Mouse (Mus musculus): Measurements from ENCODE around the gene Usp10. TPM values are rescaled to one million over a fixed set of nuclear protein-coding genes. Genes with fewer than 3 reads are reported as not detected.

Usp10 gene
- polyA plus RNA-seq, 1 experiment from 2014 or later: 68.0 TPM

DNA sequence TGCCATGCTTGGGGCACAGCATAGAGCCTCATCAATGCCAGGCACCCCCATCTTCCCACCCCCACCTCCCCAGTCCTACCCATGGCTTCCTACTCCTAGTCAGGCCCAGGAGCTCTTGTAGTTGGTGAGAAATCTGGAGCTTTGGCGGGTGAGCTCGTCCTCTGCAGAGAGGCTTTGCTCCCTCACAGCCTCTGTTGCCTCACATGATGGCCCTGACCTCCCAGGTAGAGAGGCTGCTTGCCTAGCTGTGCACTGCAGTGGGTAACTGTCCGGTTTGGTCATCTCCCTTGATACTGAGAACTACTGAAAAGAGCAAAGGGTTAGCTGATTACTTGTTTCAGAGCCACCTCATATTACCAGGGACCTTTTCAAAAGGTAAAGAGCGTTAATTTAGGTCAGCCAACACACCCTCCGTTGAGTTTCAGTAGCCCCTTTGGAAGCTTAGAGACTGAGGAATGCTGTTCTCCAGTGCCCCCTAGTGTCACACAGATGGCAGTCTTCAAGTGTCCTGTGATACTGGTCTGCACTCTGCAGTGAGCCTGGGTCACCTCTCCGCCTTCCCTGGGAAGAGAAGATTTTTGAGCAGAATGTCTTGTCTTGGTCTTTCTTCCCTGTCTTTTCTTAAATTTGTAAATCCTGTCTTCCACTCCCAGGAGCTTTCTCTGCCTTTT lies 17.4 kb downstream of the Usp10 start:
- Histone ChIP-seq H3K4me3 (ENCODE audit: control insufficient read depth in 1 of 2, insufficient read depth in 1 of 2, low read depth in 1 of 2, low read length in 2 of 2) (no peak overlapping the region), H3K4me1 (ENCODE audit: control insufficient read depth in 2 of 2, insufficient read depth in 2 of 2, low read length in 2 of 2) (peaks cover 12 to 35% of the 10 kb centered on the region in 2 experiments), H3K27ac (replicated peaks in 1 of 2; ENCODE audit: control insufficient read depth in 1 of 2, insufficient read depth in 1 of 2, low read depth in 2 of 2, low read length in 2 of 2) (no peak overlapping the region), H3K4me2 (ENCODE audit: low read length) (no peak overlapping the region), H3K9me3 (ENCODE audit: control insufficient read depth, low read length) (no peaks in the 10 kb centered on the region), H3K36me3 (ENCODE audit: control insufficient read depth, insufficient read depth, low read length) (peaks cover 9% of the 10 kb centered on the region), H3K27me3 (ENCODE audit: control insufficient read depth, insufficient read depth, low read length) (no peaks in the 10 kb centered on the region), H3K9ac (ENCODE audit: low read length) (no peak overlapping the region; the same call in 1 of the 2 replicates)
- 0 out of 2 replicates have a peak, but pooled peaks have one; percentile 44 for ATAC-seq (ENCODE audit: insufficient number of reproducible peaks, insufficient read depth, low FRiP score, low read depth)
- WGBS: 49% methylated on average over 6 of the region's 6 CpGs

DNA sequence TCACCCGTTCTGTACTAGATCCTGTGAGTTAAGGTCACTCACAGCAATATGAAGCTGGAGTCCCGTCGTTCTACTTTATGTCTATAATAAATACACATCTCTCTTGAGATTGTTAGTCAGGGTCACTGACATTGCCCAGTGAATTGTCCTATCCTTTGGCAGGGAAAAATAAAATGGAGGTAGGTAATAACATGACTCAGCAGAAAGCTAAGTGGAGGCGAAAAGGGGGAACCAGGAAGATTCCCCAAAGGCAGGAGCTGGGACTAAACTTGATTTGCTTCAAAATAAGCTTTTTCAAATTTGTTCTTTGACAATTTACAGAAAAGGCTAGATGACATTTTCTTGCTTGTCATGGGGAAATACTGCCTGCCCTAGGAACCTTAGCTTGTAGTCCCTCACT lies 21.2 kb downstream of the Usp10 start:
- peaks cover 28% of the 10 kb centered on the region for H3K36me3 ChIP-seq (ENCODE audit: control insufficient read depth, insufficient read depth, low read length)
- H3K4me1 ChIP-seq (ENCODE audit: control insufficient read depth in 2 of 2, insufficient read depth in 2 of 2, low read length in 2 of 2): peaks cover 19 to 35% of the 10 kb centered on the region in 2 experiments
- no peaks in the 10 kb centered on the region for H3K9me3 ChIP-seq (ENCODE audit: control insufficient read depth, low read length)
- WGBS: 44% methylated on average over 4 of the region's 4 CpGs
- no peaks in the 10 kb centered on the region for H3K27me3 ChIP-seq (ENCODE audit: control insufficient read depth, insufficient read depth, low read length)
- H3K9ac ChIP-seq (ENCODE audit: low read length): no peak overlapping the region
- ATAC-seq (ENCODE audit: insufficient number of reproducible peaks, insufficient read depth, low FRiP score, low read depth): no peak
- no peak overlapping the region for H3K4me3 ChIP-seq (ENCODE audit: control insufficient read depth in 1 of 2, insufficient read depth in 1 of 2, low read depth in 1 of 2, low read length in 2 of 2)
- peak overlapping the region; percentile 48 to 62; a peak in 3 of 4 replicates for H3K27ac ChIP-seq (replicated peaks in 1 of 2; ENCODE audit: control insufficient read depth in 1 of 2, insufficient read depth in 1 of 2, low read depth in 2 of 2, low read length in 2 of 2)
- H3K4me2 ChIP-seq (ENCODE audit: low read length): no peak overlapping the region

DNA sequence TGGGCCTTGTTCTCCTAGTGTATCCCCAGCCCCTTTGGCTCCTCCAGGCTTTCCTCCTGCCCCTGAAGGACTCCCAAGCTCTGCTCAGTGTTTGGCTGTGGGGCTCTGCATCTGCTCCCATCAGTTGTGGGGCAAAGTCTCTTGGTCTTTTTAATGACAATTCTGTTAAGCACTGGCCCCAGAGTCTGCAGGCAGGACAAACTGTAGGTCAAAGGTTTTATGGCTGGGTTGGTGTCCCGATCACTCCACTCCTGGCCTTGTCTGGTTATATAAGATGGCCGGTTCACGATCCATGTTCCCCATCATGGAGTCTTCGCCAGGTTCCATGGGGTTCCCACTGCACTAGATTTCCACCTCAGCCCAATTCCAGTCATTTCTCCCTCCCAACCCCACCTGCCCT lies 23.5 kb downstream of the Usp10 start:
- H3K4me3 ChIP-seq (ENCODE audit: control insufficient read depth in 1 of 2, insufficient read depth in 1 of 2, low read depth in 1 of 2, low read length in 2 of 2): no peak overlapping the region
- no peak for ATAC-seq (ENCODE audit: insufficient number of reproducible peaks, insufficient read depth, low FRiP score, low read depth)
- H3K9me3 ChIP-seq (ENCODE audit: control insufficient read depth, low read length): no peaks in the 10 kb centered on the region
- H3K36me3 ChIP-seq (ENCODE audit: control insufficient read depth, insufficient read depth, low read length): peaks cover 49% of the 10 kb centered on the region
- no peak overlapping the region for H3K4me2 ChIP-seq (ENCODE audit: low read length)
- H3K4me1 ChIP-seq (ENCODE audit: control insufficient read depth in 2 of 2, insufficient read depth in 2 of 2, low read length in 2 of 2): peaks cover 18 to 35% of the 10 kb centered on the region in 2 experiments
- no peak overlapping the region for H3K27ac ChIP-seq (replicated peaks in 1 of 2; ENCODE audit: control insufficient read depth in 1 of 2, insufficient read depth in 1 of 2, low read depth in 2 of 2, low read length in 2 of 2)
- 98% methylated on average over 4 of the region's 4 CpGs for WGBS
- H3K9ac ChIP-seq (ENCODE audit: low read length): no peak overlapping the region
- H3K27me3 ChIP-seq (ENCODE audit: control insufficient read depth, insufficient read depth, low read length): no peaks in the 10 kb centered on the region

DNA sequence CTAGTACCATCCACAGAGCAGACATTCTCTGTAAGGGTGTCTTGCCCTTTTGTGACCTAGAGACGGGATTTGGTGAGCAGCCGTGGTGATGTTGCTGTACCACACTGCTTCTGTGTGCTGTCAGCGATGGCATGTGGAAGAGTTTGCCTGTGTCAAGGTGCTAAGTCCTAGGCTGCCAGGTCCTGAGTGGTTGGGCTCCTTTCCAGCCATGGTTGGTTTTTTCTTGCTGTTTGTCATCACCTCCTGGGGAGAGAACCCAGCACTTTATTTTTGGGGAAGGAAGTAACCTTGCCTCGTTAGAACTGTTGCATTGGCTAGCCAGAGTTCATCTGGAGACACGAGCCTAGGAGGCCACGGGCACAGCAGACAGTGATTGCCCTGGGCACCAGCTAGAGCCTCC lies 25.4 kb downstream of the Usp10 start:
- H3K9me3 ChIP-seq (ENCODE audit: control insufficient read depth, low read length): no peaks in the 10 kb centered on the region
- H3K4me1 ChIP-seq (ENCODE audit: control insufficient read depth in 2 of 2, insufficient read depth in 2 of 2, low read length in 2 of 2): peaks cover 16 to 29% of the 10 kb centered on the region in 2 experiments
- H3K9ac ChIP-seq (ENCODE audit: low read length): no peak overlapping the region
- H3K4me3 ChIP-seq (ENCODE audit: control insufficient read depth in 1 of 2, insufficient read depth in 1 of 2, low read depth in 1 of 2, low read length in 2 of 2): no peak overlapping the region
- ATAC-seq (ENCODE audit: insufficient number of reproducible peaks, insufficient read depth, low FRiP score, low read depth): no peak
- peak overlapping the region in 1 of 2 experiments; percentile 57; a peak in 3 of 4 replicates for H3K27ac ChIP-seq (replicated peaks in 1 of 2; ENCODE audit: control insufficient read depth in 1 of 2, insufficient read depth in 1 of 2, low read depth in 2 of 2, low read length in 2 of 2)
- H3K27me3 ChIP-seq (ENCODE audit: control insufficient read depth, insufficient read depth, low read length): no peaks in the 10 kb centered on the region
- 19% methylated on average over 6 of the region's 6 CpGs for WGBS
- H3K36me3 ChIP-seq (ENCODE audit: control insufficient read depth, insufficient read depth, low read length): peaks cover 60% of the 10 kb centered on the region
- peak overlapping the region; percentile 34 for H3K4me2 ChIP-seq (ENCODE audit: low read length)

DNA sequence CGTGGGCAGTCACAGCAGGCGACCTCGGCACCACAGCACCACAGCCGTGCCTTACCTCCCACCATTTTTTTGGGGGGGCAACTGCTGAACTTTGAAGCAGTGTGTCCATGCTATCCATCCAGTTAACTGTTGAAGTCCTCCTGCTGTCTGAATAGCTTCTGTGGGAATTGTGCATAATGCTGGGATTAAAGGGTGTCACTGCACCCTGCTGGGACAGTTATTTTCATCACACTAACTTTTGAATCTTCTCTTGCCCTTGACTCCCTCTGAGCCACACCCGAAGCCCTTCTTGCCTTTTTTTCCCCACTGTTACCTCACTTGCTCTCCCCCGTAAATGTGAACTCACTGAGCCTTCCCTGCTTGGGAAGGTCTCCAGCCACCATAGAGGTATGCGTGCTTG lies 28.3 kb downstream of the Usp10 start:
- 93% methylated on average over 7 of the region's 7 CpGs for WGBS
- no peaks in the 10 kb centered on the region for H3K9me3 ChIP-seq (ENCODE audit: control insufficient read depth, low read length)
- peaks cover 15 to 19% of the 10 kb centered on the region in 2 experiments for H3K4me1 ChIP-seq (ENCODE audit: control insufficient read depth in 2 of 2, insufficient read depth in 2 of 2, low read length in 2 of 2)
- no peak overlapping the region for H3K4me2 ChIP-seq (ENCODE audit: low read length)
- peaks cover 69% of the 10 kb centered on the region for H3K36me3 ChIP-seq (ENCODE audit: control insufficient read depth, insufficient read depth, low read length)
- no peak overlapping the region for H3K4me3 ChIP-seq (ENCODE audit: control insufficient read depth in 1 of 2, insufficient read depth in 1 of 2, low read depth in 1 of 2, low read length in 2 of 2)
- H3K9ac ChIP-seq (ENCODE audit: low read length): no peak overlapping the region
- ATAC-seq (ENCODE audit: insufficient number of reproducible peaks, insufficient read depth, low FRiP score, low read depth): no peak
- H3K27me3 ChIP-seq (ENCODE audit: control insufficient read depth, insufficient read depth, low read length): no peaks in the 10 kb centered on the region
- H3K27ac ChIP-seq (replicated peaks in 1 of 2; ENCODE audit: control insufficient read depth in 1 of 2, insufficient read depth in 1 of 2, low read depth in 2 of 2, low read length in 2 of 2): no peak overlapping the region

DNA sequence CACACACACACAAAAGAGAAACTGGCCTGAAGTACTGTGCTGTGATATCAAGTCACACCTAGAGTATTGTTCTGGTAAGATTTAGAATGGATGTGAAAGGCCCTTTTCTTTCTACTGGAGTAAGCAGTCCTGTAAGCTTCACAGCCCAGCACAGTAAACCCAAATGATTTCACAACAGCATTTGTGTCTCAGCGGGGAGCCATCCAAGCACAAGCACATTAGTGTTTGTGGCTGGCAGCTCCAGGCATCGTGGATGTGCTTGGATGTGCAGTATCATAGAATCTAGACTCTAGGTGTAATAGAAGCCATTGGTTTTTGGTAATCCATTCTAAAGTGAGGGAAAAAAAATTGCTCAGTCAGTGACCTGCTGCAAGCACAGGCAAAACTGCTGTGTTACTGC lies 29.2 kb downstream of the Usp10 start:
- ATAC-seq (ENCODE audit: insufficient number of reproducible peaks, insufficient read depth, low FRiP score, low read depth): no peak
- WGBS: 87% methylated on average over 2 of the region's 2 CpGs
- no peaks in the 10 kb centered on the region for H3K27me3 ChIP-seq (ENCODE audit: control insufficient read depth, insufficient read depth, low read length)
- peaks cover 69% of the 10 kb centered on the region for H3K36me3 ChIP-seq (ENCODE audit: control insufficient read depth, insufficient read depth, low read length)
- H3K9me3 ChIP-seq (ENCODE audit: control insufficient read depth, low read length): no peaks in the 10 kb centered on the region
- H3K4me3 ChIP-seq (ENCODE audit: control insufficient read depth in 1 of 2, insufficient read depth in 1 of 2, low read depth in 1 of 2, low read length in 2 of 2): no peak overlapping the region
- no peak overlapping the region for H3K9ac ChIP-seq (ENCODE audit: low read length)
- H3K27ac ChIP-seq (replicated peaks in 1 of 2; ENCODE audit: control insufficient read depth in 1 of 2, insufficient read depth in 1 of 2, low read depth in 2 of 2, low read length in 2 of 2): no peak overlapping the region
- H3K4me2 ChIP-seq (ENCODE audit: low read length): no peak overlapping the region
- peaks cover 15 to 19% of the 10 kb centered on the region in 2 experiments for H3K4me1 ChIP-seq (ENCODE audit: control insufficient read depth in 2 of 2, insufficient read depth in 2 of 2, low read length in 2 of 2)

DNA sequence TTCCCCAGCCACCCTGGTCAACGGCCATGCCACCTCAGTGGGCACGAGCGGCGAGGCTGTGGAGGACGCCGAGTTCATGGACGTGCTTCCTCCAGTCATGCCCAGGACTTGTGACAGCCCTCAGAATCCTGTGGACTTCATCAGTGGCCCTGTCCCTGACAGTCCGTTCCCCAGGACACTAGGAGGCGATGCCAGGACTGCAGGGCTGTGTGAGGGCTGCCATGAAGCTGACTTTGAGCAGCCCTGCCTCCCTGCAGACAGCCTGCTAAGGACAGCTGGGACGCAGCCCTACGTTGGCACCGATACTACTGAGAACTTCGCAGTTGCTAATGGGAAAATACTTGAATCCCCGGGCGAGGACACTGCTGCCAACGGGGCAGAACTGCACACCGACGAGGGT lies 31.3 kb downstream of the Usp10 start:
- H3K9me3 ChIP-seq (ENCODE audit: control insufficient read depth, low read length): no peaks in the 10 kb centered on the region
- H3K9ac ChIP-seq (ENCODE audit: low read length): no peak overlapping the region
- H3K4me2 ChIP-seq (ENCODE audit: low read length): no peak overlapping the region
- ATAC-seq (ENCODE audit: insufficient number of reproducible peaks, insufficient read depth, low FRiP score, low read depth): no peak
- no peak overlapping the region for H3K4me3 ChIP-seq (ENCODE audit: control insufficient read depth in 1 of 2, insufficient read depth in 1 of 2, low read depth in 1 of 2, low read length in 2 of 2)
- H3K4me1 ChIP-seq (ENCODE audit: control insufficient read depth in 2 of 2, insufficient read depth in 2 of 2, low read length in 2 of 2): peaks cover 0 to 2% of the 10 kb centered on the region in 2 experiments; a peak in 2 of 4 replicates
- H3K27me3 ChIP-seq (ENCODE audit: control insufficient read depth, insufficient read depth, low read length): no peaks in the 10 kb centered on the region
- 94% methylated on average over 18 of the region's 18 CpGs for WGBS
- H3K27ac ChIP-seq (replicated peaks in 1 of 2; ENCODE audit: control insufficient read depth in 1 of 2, insufficient read depth in 1 of 2, low read depth in 2 of 2, low read length in 2 of 2): no peak overlapping the region
- H3K36me3 ChIP-seq (ENCODE audit: control insufficient read depth, insufficient read depth, low read length): peaks cover 73% of the 10 kb centered on the region

DNA sequence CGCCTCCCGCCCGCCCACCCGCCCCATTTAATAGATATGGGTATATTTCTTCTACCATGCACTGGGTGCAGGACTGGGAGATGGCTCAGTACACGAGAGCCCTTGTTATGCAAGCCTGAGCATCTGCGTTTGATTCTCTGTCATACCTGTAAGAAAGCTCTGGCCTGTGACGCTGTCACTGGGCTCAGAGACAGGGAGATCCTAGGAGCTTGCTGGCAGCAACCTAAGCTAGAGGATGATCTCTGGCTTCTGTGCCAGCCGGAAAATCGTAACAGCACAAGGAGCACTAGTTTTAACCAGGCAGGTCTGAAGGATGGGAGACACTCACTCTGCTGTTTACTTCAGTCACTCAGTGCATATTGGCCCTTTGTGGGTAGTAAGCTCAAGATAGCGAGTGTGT lies 33.5 kb downstream of the Usp10 start:
- 91% methylated on average over 10 of the region's 10 CpGs for WGBS
- no peak overlapping the region for H3K4me2 ChIP-seq (ENCODE audit: low read length)
- H3K4me1 ChIP-seq (ENCODE audit: control insufficient read depth in 2 of 2, insufficient read depth in 2 of 2, low read length in 2 of 2): no peaks in the 10 kb centered on the region

More for the DNA sequence above, 33.5 kb downstream of the Usp10 start:
- no peak overlapping the region for H3K4me3 ChIP-seq (ENCODE audit: control insufficient read depth in 1 of 2, insufficient read depth in 1 of 2, low read depth in 1 of 2, low read length in 2 of 2)
- no peak overlapping the region for H3K27ac ChIP-seq (replicated peaks in 1 of 2; ENCODE audit: control insufficient read depth in 1 of 2, insufficient read depth in 1 of 2, low read depth in 2 of 2, low read length in 2 of 2)
- H3K9me3 ChIP-seq (ENCODE audit: control insufficient read depth, low read length): no peaks in the 10 kb centered on the region
- ATAC-seq (ENCODE audit: insufficient number of reproducible peaks, insufficient read depth, low FRiP score, low read depth): no peak
- H3K9ac ChIP-seq (ENCODE audit: low read length): no peak overlapping the region
- H3K27me3 ChIP-seq (ENCODE audit: control insufficient read depth, insufficient read depth, low read length): no peaks in the 10 kb centered on the region
- peaks cover 72% of the 10 kb centered on the region for H3K36me3 ChIP-seq (ENCODE audit: control insufficient read depth, insufficient read depth, low read length)

All from heart, embryonic 14.5 days (tissue).